Mouse (Mus musculus) liver, postnatal 0 days (tissue): ENCODE measurements around the gene Csrnp1. TPM values are rescaled to one million over a fixed set of nuclear protein-coding genes. Genes with fewer than 3 reads are reported as not detected.

Experiments
- ATAC-seq: fragments of 200-750 bp; cut with Nextera tagmentation; 2 replicates; pipeline ENCODE4 v1.8.0; 2017; ENCODE audit warnings: mild to moderate bottlenecking, moderate library complexity
- DNase-seq: peaks from one replicate; pipeline ENCODE4 v3.0.0-alpha.2; 2016
- H3K27ac ChIP-seq: fragments of 300-500 bp; sonication (generic); 2 replicates; pipeline ENCODE4 v1.5.1; 2014; ENCODE audit warnings: antibody characterized with exemption, moderate library complexity, mild to moderate bottlenecking, low read depth
- H3K27me3 ChIP-seq: fragments of 300-500 bp; sonication (generic); 2 replicates; pipeline ENCODE4 v1.6.1; 2014; ENCODE audit warnings: low read length, control low read depth, mixed read lengths; ENCODE audit not compliant: insufficient read depth
- H3K36me3 ChIP-seq: fragments of 300-500 bp; sonication (generic); replicated peaks from 2 replicates; pipeline ENCODE4 v1.6.1; 2014; ENCODE audit warnings: mild to moderate bottlenecking, control low read depth, low read length, moderate library complexity, mixed read lengths; ENCODE audit not compliant: insufficient read depth
- H3K4me1 ChIP-seq: fragments of 300-500 bp; sonication (generic); 2 replicates; pipeline ENCODE4 v1.6.1; 2014; ENCODE audit warnings: antibody characterized with exemption, mild to moderate bottlenecking, control low read depth; ENCODE audit not compliant: insufficient read depth
- H3K4me2 ChIP-seq: fragments of 300-500 bp; sonication (generic); 2 replicates; pipeline ENCODE4 v1.6.1; 2014; ENCODE audit warnings: low read depth, mild to moderate bottlenecking, low read length, moderate library complexity, mixed read lengths
- H3K4me3 ChIP-seq: fragments of 300-500 bp; sonication (generic); 2 replicates; pipeline ENCODE4 v1.5.1; 2014; ENCODE audit warnings: low read depth, low read length
- H3K9ac ChIP-seq: fragments of 300-500 bp; sonication (generic); replicated peaks from 2 replicates; pipeline ENCODE4 v1.6.1; 2014; ENCODE audit warnings: mild to moderate bottlenecking, moderate library complexity
- H3K9me3 ChIP-seq: fragments of 300-500 bp; sonication (generic); 2 replicates; pipeline ENCODE4 v1.6.1; 2016; ENCODE audit warnings: mild to moderate bottlenecking, control low read depth, low read length, mixed read lengths
- CTCF ChIP-seq: sonication (generic); IDR thresholded peaks from 2 replicates; pipeline ENCODE4 v1.5.1; 2016; ENCODE audit warnings: antibody characterized with exemption, low read depth
- EP300 ChIP-seq: IDR thresholded peaks from 2 replicates; pipeline ENCODE4 v1.6.1; 2016; ENCODE audit warnings: antibody characterized with exemption, low read depth, mild to moderate bottlenecking
- WGBS: fragments of 180-500 bp; shearing (Covaris S2); extraction: QIAGEN DNeasy Blood & Tissue Kit; methylation state at CpG from one replicate; pipeline ENCODE4 v1.1.7; 2014; ENCODE audit not compliant: insufficient replicate concordance; 5-methylcytosine and 5-hydroxymethylcytosine counted together
- polyA plus RNA-seq: library from polyadenylated mRNA; unstranded; fragments of >200 nt; fragmentation: Nextera tagmentation; extraction: Ambion mirVana; gene quantifications from 2 replicates; pipeline ENCODE4 v1.2.1, GENCODE M21; 2015

Gene Csrnp1
- polyA plus RNA-seq, 1 experiment from 2014 or later, result 3.4 TPM

DNA sequence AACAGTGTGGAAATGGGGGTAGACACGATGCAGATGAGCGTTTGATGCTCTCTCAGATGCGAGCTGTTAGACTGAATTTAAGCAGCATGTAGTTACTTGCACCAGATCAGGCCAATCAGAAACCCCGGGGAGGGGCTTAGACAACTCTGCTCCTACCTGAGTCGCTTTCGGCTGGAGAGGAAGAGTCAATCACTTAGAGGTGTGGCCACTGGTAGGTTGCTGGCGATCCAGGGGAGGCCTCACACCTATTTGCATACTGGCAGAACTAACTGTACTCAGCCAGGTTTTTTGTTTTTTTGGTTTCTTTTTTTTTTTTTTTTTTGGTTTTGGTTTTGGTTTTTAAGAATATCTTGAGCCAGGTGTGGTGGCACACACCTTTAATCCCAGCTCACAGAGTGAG is 3.8 kb upstream of the Csrnp1 start:
- TF ChIP-seq EP300 (no peak), CTCF (no peak)
- H3K36me3 ChIP-seq, result no peaks in the 10 kb centered on the region
- no peak overlapping the region for H3K9ac ChIP-seq
- no peak overlapping the region for H3K4me2 ChIP-seq
- peaks cover 5% of the 10 kb centered on the region for H3K4me1 ChIP-seq
- ATAC-seq (peak; percentile 30), DNase-seq (no peak)
- WGBS, result 56% methylated on average over 7 of the region's 7 CpGs
- H3K27me3 ChIP-seq, result 0 out of 2 replicates have a peak, but pooled peaks cover 2% of the 10 kb centered on the region
- H3K4me3 ChIP-seq, result no peak overlapping the region
- H3K9me3 ChIP-seq, result no peaks in the 10 kb centered on the region
- no peak overlapping the region for H3K27ac ChIP-seq

DNA sequence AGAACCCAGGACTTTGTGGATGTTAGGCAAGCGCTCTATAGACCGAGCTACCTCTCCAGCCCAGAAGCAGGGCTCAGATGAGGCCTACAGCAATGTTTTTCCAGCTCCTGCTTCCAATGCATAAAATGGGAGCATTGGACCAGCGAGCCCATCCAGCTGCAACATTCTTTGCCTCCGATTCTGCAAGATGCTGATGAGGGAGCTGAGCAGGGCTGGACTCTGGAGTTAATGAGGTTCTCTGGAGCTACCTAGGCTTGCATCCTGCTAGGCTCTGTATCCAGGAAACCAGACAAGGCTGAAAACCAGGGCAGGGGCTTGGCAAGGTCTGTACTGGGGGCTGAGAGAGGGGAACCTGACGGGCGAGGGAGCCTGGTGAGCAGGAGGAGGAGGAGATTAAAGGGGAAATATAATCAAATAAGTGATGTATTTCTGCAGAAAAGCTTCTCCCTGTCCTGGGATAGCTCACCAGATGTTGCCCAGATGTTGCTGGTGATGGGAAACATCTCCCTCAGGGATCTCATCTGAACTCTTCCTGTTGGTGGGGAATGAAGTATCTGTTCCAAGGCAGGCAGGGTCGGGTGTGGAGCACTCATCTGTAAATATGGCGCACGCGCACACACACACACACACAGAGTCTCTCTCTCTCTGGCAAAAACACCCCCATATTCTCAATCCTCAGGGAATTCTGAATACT is 1.6 kb upstream of the Csrnp1 start:
- Histone ChIP-seq H3K4me1 (peaks cover 14% of the 10 kb centered on the region), H3K4me2 (no peak overlapping the region), H3K27me3 (0 out of 2 replicates have a peak, but pooled peaks cover 2% of the 10 kb centered on the region), H3K36me3 (no peaks in the 10 kb centered on the region), H3K4me3 (no peak overlapping the region), H3K9ac (no peak overlapping the region), H3K9me3 (no peaks in the 10 kb centered on the region), H3K27ac (no peak overlapping the region)
- ATAC-seq, result no peak
- DNase-seq, result no peak
- TF ChIP-seq EP300 (no peak), CTCF (no peak)
- 75% methylated on average over 10 of the region's 10 CpGs for WGBS

- ATAC-seq, result peak; percentile 77
- peak; percentile 93 for DNase-seq
- H3K4me2 ChIP-seq, result peak overlapping the region; percentile 79
- no peaks in the 10 kb centered on the region for H3K9me3 ChIP-seq
- H3K9ac ChIP-seq, result peak overlapping the region; percentile 86
- no peaks in the 10 kb centered on the region for H3K36me3 ChIP-seq
- H3K4me1 ChIP-seq, result peaks cover 32% of the 10 kb centered on the region
- 4% methylated on average over 45 of the region's 79 CpGs for WGBS
- 0 out of 2 replicates have a peak, but pooled peaks cover 2% of the 10 kb centered on the region for H3K27me3 ChIP-seq
- peak overlapping the region; percentile 83 for H3K27ac ChIP-seq
- peak overlapping the region; percentile 77 for H3K4me3 ChIP-seq
- TF ChIP-seq CTCF (no peak), EP300 (no peak)
These were observed 598 bp downstream of the Csrnp1 start for GRCm38 (mm10) chr9:119983585-119984535.

- peak overlapping the region; percentile 83 for H3K27ac ChIP-seq
- H3K9me3 ChIP-seq, result no peaks in the 10 kb centered on the region
- H3K4me2 ChIP-seq, result peak overlapping the region; percentile 79
- ATAC-seq, result peak; percentile 20
- TF ChIP-seq CTCF, result no peak
- TF ChIP-seq EP300, result no peak
- peak overlapping the region; percentile 77 for H3K4me3 ChIP-seq
- H3K36me3 ChIP-seq, result no peaks in the 10 kb centered on the region
- H3K9ac ChIP-seq, result peak overlapping the region; percentile 86
- 0 out of 2 replicates have a peak, but pooled peaks cover 2% of the 10 kb centered on the region for H3K27me3 ChIP-seq
- peak; percentile 65 for DNase-seq
- WGBS, result under 1% methylated on average over 40 of the region's 48 CpGs
- H3K4me1 ChIP-seq, result peaks cover 40% of the 10 kb centered on the region
These were observed 1.4 kb downstream of the Csrnp1 start for GRCm38 (mm10) chr9:119982956-119983551.

DNA sequence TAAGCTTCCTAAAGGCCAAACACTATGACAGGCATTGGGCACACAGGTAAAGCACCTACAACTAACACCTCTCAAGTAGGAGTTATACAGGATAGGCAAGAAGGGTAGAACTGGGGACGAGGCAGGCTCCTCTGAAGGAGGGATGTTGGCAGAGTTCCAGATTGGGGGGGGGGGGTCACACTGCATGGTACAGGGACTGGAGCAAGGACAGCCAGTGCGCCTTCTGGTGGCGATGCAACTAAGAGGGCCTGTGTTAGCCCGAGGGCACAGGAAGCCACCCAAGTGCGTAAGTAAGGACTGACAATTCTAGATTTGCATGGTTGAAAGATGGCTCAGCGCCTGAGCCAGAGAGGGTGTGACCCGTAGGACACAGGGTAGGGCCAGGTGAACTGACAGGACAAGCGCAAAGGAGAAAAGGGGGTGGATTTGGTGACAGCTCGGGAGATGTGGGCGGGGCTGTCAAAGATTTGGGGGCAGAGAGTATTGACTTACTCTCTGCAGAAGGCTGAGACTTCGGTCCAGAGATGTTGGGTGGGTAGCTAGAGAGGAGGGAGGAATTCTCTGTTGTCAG is 2.1 kb downstream of the Csrnp1 start:
- under 1% methylated on average over 11 of the region's 11 CpGs for WGBS

More for the DNA sequence above, 2.1 kb downstream of the Csrnp1 start:
- 0 out of 2 replicates have a peak, but pooled peaks cover 2% of the 10 kb centered on the region for H3K27me3 ChIP-seq
- H3K27ac ChIP-seq, result peak overlapping the region; percentile 83
- peaks cover 46% of the 10 kb centered on the region for H3K4me1 ChIP-seq
- no peaks in the 10 kb centered on the region for H3K9me3 ChIP-seq
- DNase-seq, result peak; percentile 81
- H3K4me2 ChIP-seq, result peak overlapping the region; percentile 79
- peak overlapping the region; percentile 77 for H3K4me3 ChIP-seq
- peak overlapping the region; percentile 86 for H3K9ac ChIP-seq
- peak; percentile 22 for ATAC-seq
- no peaks in the 10 kb centered on the region for H3K36me3 ChIP-seq
- TF ChIP-seq EP300 (no peak), CTCF (peak; percentile 62)
